ENCODE assay signal across 17 mouse cellular contexts in genomic region chr12:101905817-101906216, GRCm38 (mm10). TPM values are rescaled to one million over a fixed set of nuclear protein-coding genes. Genes with fewer than 3 reads are reported as not detected.
DNase-seq lines count a peak whose midpoint lies in the region; ATAC-seq lines count a peak whose summit lies in the region.
"Had no signal": no experiment of that assay in that cellular context is flagged by ENCODE, and none has a peak within 500 bp of the region (broad histone marks: within the 10 kb centered on the region; RNA-seq: fewer than 3 reads in every experiment).

No protein-coding gene starts in this region.

- DNase-seq in B cell, adult 2 months: peak; percentile 21 to 26
- peak; percentile 49 for DNase-seq in CD4-positive, CD25-positive, alpha-beta regulatory T cell, adult 2 months (ENCODE audit: low read depth, low spot score)
- peak; percentile 8 to 19 for DNase-seq in thymus, adult 18-20 months
- DNase-seq in kidney, postnatal 10 days: no peak
- DNase-seq in heart, adult 8-10 months (ENCODE audit: low spot score): no peak
- DNase-seq: adrenal gland, postnatal 10 days; cerebellum, postnatal 25 days; heart, postnatal 10 days; kidney, postnatal 14 days; lung, embryonic 14.5 days; right cerebral cortex, postnatal 25 days had no signal

- peaks cover 24% of the 10 kb centered on the region; the same call in 1 of the 2 replicates for H3K36me3 ChIP-seq in kidney, embryonic 14.5 days (ENCODE audit: control insufficient read depth, insufficient read depth, low read length)

- ATAC-seq in hematopoietic stem cell, adult 5-6 weeks (replicated peaks in 1 of 2; ENCODE audit: insufficient read depth in 1 of 2, low FRiP score in 2 of 2, low TSS enrichment in 1 of 2, low read depth in 1 of 2, poor library complexity in 2 of 2, severe bottlenecking in 2 of 2): peak; percentile 32 to 64; a peak in 1 of 4 replicates
- ATAC-seq in kidney, embryonic 14.5 days (ENCODE audit: low FRiP score, low TSS enrichment): no peak
- ATAC-seq: hindbrain, postnatal 0 days had no signal

- H3K4me2 ChIP-seq in kidney, embryonic 14.5 days (replicated peaks; ENCODE audit: low read depth, low read length): no peak overlapping the region
- H3K4me2 ChIP-seq: embryonic facial prominence, embryonic 12.5 days; forebrain, embryonic 12.5 days; lung, embryonic 14.5 days had no signal

- H3K27me3 ChIP-seq in kidney, embryonic 14.5 days (ENCODE audit: control insufficient read depth, insufficient read depth, low read length): no peaks in the 10 kb centered on the region
- H3K27me3 ChIP-seq: embryonic facial prominence, embryonic 12.5 days; forebrain, embryonic 12.5 days had no signal

- no peaks in the 10 kb centered on the region for H3K9me3 ChIP-seq in kidney, embryonic 14.5 days (ENCODE audit: control insufficient read depth, low read length)
- H3K9me3 ChIP-seq: forebrain, embryonic 12.5 days; midbrain, embryonic 10.5 days had no signal

- no peaks in the 10 kb centered on the region for H3K4me1 ChIP-seq in kidney, embryonic 14.5 days (ENCODE audit: control insufficient read depth, insufficient read depth, low read length)
- H3K4me1 ChIP-seq: embryonic facial prominence, embryonic 12.5 days; forebrain, embryonic 12.5 days; midbrain, embryonic 10.5 days had no signal

- H3K4me3 ChIP-seq in kidney, embryonic 14.5 days (ENCODE audit: low read length): no peak overlapping the region
- H3K4me3 ChIP-seq: embryonic facial prominence, embryonic 12.5 days; forebrain, embryonic 12.5 days; midbrain, embryonic 10.5 days had no signal

- no peak overlapping the region for H3K27ac ChIP-seq in kidney, embryonic 14.5 days (ENCODE audit: low read depth, low read length)
- H3K27ac ChIP-seq: embryonic facial prominence, embryonic 12.5 days; forebrain, embryonic 12.5 days; hindbrain, postnatal 0 days; midbrain, embryonic 10.5 days had no signal

- WGBS in kidney, embryonic 14.5 days: 92% methylated on average over 12 of the region's 12 CpGs

- no peak overlapping the region for H3K9ac ChIP-seq in kidney, embryonic 14.5 days (ENCODE audit: low read depth, low read length)
- H3K9ac ChIP-seq: embryonic facial prominence, embryonic 12.5 days; forebrain, embryonic 12.5 days; lung, embryonic 14.5 days had no signal

RNA-seq across cellular contexts. Expression of gene Trip11, which starts 7.2 kb away (rescaled TPM):
- 45.6 and 47.5 TPM in 2 replicates for total RNA-seq in hematopoietic stem cell, adult 5-6 weeks (2017)
- 19.8 and 29.4 TPM in 2 replicates for polyA plus RNA-seq in kidney, embryonic 14.5 days (2014; fragmentation: Nextera tagmentation; extraction: Ambion mirVana)
- 10 to 100 TPM; 33.1 to 40.2 (median 37.6) TPM for total RNA-seq in heart, adult 8-10 months (2022)

RNA-seq across cellular contexts. Expression of gene Atxn3, which starts 52.2 kb away (rescaled TPM):
- 48.0 and 55.8 TPM in 2 replicates for total RNA-seq in hematopoietic stem cell, adult 5-6 weeks (2017)
- 18.2 and 19.4 TPM in 2 replicates for polyA plus RNA-seq in kidney, embryonic 14.5 days (2014; fragmentation: Nextera tagmentation; extraction: Ambion mirVana)
- total RNA-seq in heart, adult 8-10 months (2022): 1 to 10 TPM; 6.8 to 9.8 (median 9.2) TPM

Comparison
In these comparisons a context has a peak if more than half of its experiments do, and no peak if none do; other contexts are left out.
1. DNase-seq: peak in B cell, adult 2 months (2 of 2), CD4-positive, CD25-positive, alpha-beta regulatory T cell, adult 2 months (single experiment) and thymus, adult 18-20 months (2 of 2); none in kidney, postnatal 10 days (single experiment) and heart, adult 8-10 months (single experiment).